Mouse (Mus musculus) heart, embryonic 11.5 days (tissue): ENCODE measurements at regions not wholly inside any gene's neighbourhood (a gene's known extent, or its start where the extent isn't known, plus 50 kb on each side); places are given as distances from the start of the nearest gene placed in this dataset.

Source experiments
- ATAC-seq: fragments of 200-750 bp; cut with Nextera tagmentation; replicated peaks from 2 replicates; pipeline ENCODE4 v1.8.0; 2017; ENCODE audit warnings: moderate library complexity; ENCODE audit not compliant: insufficient number of reproducible peaks, low FRiP score, low TSS enrichment
- H3K27ac ChIP-seq: fragments of 300-500 bp; sonication (generic); 2 replicates; pipeline ENCODE4 v1.5.1; 2014; ENCODE audit warnings: mild to moderate bottlenecking, low read depth, low read length
- H3K27me3 ChIP-seq: fragments of 300-500 bp; sonication (generic); 2 replicates; pipeline ENCODE4 v1.6.1; 2014; ENCODE audit warnings: mild to moderate bottlenecking, low read length, mixed read lengths; ENCODE audit not compliant: control insufficient read depth, insufficient read depth
- H3K36me3 ChIP-seq: fragments of 300-500 bp; sonication (generic); 2 replicates; pipeline ENCODE4 v1.6.1; 2014; ENCODE audit warnings: mild to moderate bottlenecking, low read length, moderate library complexity, mixed read lengths; ENCODE audit not compliant: control insufficient read depth, insufficient read depth
- H3K4me1 ChIP-seq: fragments of 300-500 bp; sonication (generic); 2 replicates; pipeline ENCODE4 v1.6.1; 2014; ENCODE audit warnings: low read length; ENCODE audit not compliant: control insufficient read depth, insufficient read depth
- H3K4me2 ChIP-seq: fragments of 300-500 bp; sonication (generic); 2 replicates; pipeline ENCODE4 v1.6.1; 2014; ENCODE audit warnings: mild to moderate bottlenecking, moderate library complexity
- H3K4me3 ChIP-seq: fragments of 300-500 bp; sonication (generic); 2 replicates; pipeline ENCODE4 v1.5.1; 2014; ENCODE audit warnings: low read depth, low read length
- H3K9ac ChIP-seq: fragments of 300-500 bp; sonication (generic); 2 replicates; pipeline ENCODE4 v1.6.1; 2014; ENCODE audit warnings: mild to moderate bottlenecking, low read depth, low read length, moderate library complexity
- H3K9me3 ChIP-seq: fragments of 300-500 bp; sonication (generic); replicated peaks from 2 replicates; pipeline ENCODE4 v1.6.1; 2016; ENCODE audit warnings: low read length; ENCODE audit not compliant: control insufficient read depth
- WGBS: fragments of 180-500 bp; shearing (Covaris S2); extraction: QIAGEN DNeasy Blood & Tissue Kit; methylation state at CpG from one replicate; pipeline ENCODE4 v1.1.7; 2014; ENCODE audit not compliant: insufficient replicate concordance; 5-methylcytosine and 5-hydroxymethylcytosine counted together

GRCm38 (mm10) chr19:20035223-20035622, 355.5 kb downstream of the Anxa1 start:
- no peaks in the 10 kb centered on the region for H3K27me3 ChIP-seq
- 86% methylated on average over 3 of the region's 3 CpGs for whole genome bisulfite sequencing
- no peaks in the 10 kb centered on the region for H3K4me1 ChIP-seq
- no peak overlapping the region for H3K9ac ChIP-seq
- no peaks in the 10 kb centered on the region for H3K36me3 ChIP-seq
- H3K4me3 ChIP-seq, result no peak overlapping the region
- H3K4me2 ChIP-seq, result no peak overlapping the region
- ATAC-seq, result no peak
- no peaks in the 10 kb centered on the region for H3K9me3 ChIP-seq
- no peak overlapping the region for H3K27ac ChIP-seq

DNA sequence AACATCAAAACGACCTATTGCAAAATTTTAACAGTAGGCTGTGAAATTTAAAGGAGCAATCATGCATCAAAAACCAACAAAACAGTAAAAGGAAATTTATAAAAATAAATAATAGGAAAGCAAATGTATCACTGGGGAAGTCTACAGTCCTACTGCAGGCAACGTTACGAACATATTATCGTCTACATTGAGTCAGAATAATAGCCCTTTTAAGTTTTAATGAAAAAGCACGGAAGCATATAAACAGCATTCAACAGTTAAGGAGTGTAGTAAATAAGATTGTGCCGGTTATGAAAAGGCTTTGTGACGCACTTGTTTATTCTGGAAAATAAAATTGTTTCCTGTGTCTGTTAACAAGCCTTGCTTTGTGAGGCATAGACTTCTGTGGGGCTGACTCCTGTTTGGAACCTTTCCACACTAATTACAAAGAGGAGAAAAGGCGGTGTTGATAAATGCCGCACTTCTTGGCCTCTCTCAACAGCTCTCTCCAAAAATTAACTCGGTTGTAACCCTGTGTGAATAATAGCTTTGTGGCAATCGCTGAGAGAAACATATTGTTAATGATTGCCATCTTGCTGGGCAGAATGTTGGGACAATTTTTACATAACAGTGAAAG, 363.0 kb downstream of the Anxa1 start:
- no peaks in the 10 kb centered on the region for H3K9me3 ChIP-seq
- 69% methylated on average over 11 of the region's 11 CpGs for WGBS
- H3K4me2 ChIP-seq, result no peak overlapping the region
- H3K36me3 ChIP-seq, result no peaks in the 10 kb centered on the region
- no peaks in the 10 kb centered on the region for H3K27me3 ChIP-seq
- H3K4me3 ChIP-seq, result no peak overlapping the region
- H3K9ac ChIP-seq, result no peak overlapping the region
- no peak overlapping the region for H3K27ac ChIP-seq
- H3K4me1 ChIP-seq, result no peaks in the 10 kb centered on the region
- no peak for ATAC-seq

GRCm38 (mm10) chr19:20014114-20014513, 376.6 kb downstream of the Anxa1 start:
- H3K27ac ChIP-seq, result no peak overlapping the region
- H3K4me1 ChIP-seq, result no peaks in the 10 kb centered on the region
- no peak for ATAC-seq
- H3K36me3 ChIP-seq, result no peaks in the 10 kb centered on the region
- H3K4me2 ChIP-seq, result no peak overlapping the region
- H3K9me3 ChIP-seq, result no peaks in the 10 kb centered on the region
- H3K27me3 ChIP-seq, result no peaks in the 10 kb centered on the region
- 83% methylated on average over 4 of the region's 4 CpGs for WGBS
- H3K4me3 ChIP-seq, result no peak overlapping the region
- H3K9ac ChIP-seq, result no peak overlapping the region

- Histone ChIP-seq H3K27ac (no peak overlapping the region), H3K4me3 (no peak overlapping the region), H3K27me3 (no peaks in the 10 kb centered on the region), H3K4me1 (no peaks in the 10 kb centered on the region), H3K4me2 (no peak overlapping the region), H3K9me3 (no peaks in the 10 kb centered on the region), H3K9ac (no peak overlapping the region), H3K36me3 (no peaks in the 10 kb centered on the region)
- WGBS, result 75% methylated on average over 12 of the region's 12 CpGs
- ATAC-seq, result no peak
These were observed 380.8 kb downstream of the Anxa1 start for GRCm38 (mm10) chr19:20009801-20010441.

DNA sequence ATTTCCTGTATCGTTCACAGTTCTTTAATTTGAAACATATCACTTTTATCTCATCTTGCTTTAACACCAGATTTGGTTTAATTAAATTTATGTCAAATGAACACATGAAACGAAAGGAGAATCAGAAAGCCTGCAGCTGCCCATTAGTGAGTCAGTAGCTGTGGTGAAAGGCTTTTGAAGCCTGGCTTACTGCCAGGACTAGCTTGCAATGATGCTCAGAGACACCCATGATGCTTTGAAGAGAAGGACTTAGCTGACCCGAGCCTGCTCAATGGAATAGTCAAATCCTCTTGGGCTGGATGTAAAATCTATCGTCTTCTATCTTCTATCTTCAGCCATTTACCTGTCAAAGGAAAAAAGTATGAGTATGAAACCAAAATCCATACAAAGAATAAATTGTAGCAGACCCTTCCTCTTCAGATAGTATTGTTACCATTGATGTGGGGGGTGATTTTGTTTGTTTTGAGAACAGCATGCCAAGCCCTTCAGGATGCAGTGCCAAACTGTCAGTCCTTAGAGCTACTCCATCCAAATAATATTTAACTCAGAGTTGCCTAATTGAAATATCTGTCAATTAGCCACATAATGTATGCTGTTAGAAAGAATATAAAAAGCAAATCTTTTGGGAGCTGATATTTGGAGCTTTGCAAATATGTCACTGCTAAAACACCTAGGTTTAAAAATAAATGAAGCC, 384.7 kb downstream of the Anxa1 start:
- WGBS, result 66% methylated on average over 4 of the region's 4 CpGs
- no peaks in the 10 kb centered on the region for H3K4me1 ChIP-seq
- H3K36me3 ChIP-seq, result no peaks in the 10 kb centered on the region
- H3K27ac ChIP-seq, result no peak overlapping the region
- H3K27me3 ChIP-seq, result no peaks in the 10 kb centered on the region
- no peak overlapping the region for H3K4me2 ChIP-seq
- no peak overlapping the region for H3K4me3 ChIP-seq
- no peak for ATAC-seq
- H3K9me3 ChIP-seq, result no peaks in the 10 kb centered on the region
- H3K9ac ChIP-seq, result no peak overlapping the region

DNA sequence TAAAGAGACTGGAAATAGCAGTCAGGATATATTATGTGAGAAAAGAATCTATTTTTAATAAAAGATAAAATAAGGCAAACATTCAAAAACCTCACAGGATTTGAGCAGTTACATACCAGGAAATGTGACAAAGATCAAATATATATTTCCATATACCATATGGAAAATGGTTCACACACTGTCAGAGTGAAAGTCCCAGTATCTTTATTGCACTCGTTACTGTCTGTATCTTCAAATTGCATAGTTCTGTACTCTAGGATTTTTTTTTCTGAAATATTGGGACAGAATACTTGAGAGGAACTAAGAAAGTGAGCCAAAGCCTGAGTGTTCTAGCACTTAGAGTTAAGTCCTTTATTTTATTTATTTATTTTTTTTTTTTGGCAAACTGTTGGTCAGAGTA, 403.5 kb downstream of the Anxa1 start:
- H3K27ac ChIP-seq, result no peak overlapping the region
- H3K4me3 ChIP-seq, result no peak overlapping the region
- H3K36me3 ChIP-seq, result no peaks in the 10 kb centered on the region
- H3K9ac ChIP-seq, result no peak overlapping the region
- H3K4me2 ChIP-seq, result no peak overlapping the region
- no peaks in the 10 kb centered on the region for H3K27me3 ChIP-seq
- 81% methylated on average over 1 of the region's 1 CpGs for WGBS
- ATAC-seq, result no peak
- no peaks in the 10 kb centered on the region for H3K9me3 ChIP-seq
- H3K4me1 ChIP-seq, result no peaks in the 10 kb centered on the region

DNA sequence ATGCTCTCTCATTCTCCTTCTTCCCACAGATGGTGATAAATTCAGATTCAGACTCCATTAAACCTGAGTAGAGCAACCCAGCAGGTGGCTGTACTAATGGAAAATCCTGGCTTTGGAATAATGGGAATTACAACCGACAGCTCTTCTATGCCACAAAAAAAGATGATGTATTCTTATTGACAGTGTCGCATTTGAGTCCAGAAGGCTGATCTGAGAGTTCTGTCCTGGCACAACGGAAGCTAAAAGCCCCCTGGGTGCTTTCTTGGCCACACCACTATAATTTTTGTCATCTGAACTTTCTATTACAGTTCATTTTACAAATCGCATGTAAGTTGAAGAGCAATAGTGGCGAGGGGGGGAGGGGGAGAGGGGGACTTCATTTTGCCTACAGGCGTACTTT, 411.9 kb downstream of the Anxa1 start:
- no peaks in the 10 kb centered on the region for H3K9me3 ChIP-seq
- H3K27ac ChIP-seq, result no peak overlapping the region
- ATAC-seq, result no peak
- no peaks in the 10 kb centered on the region for H3K4me1 ChIP-seq
- no peak overlapping the region for H3K4me3 ChIP-seq
- no peak overlapping the region for H3K9ac ChIP-seq
- no peaks in the 10 kb centered on the region for H3K36me3 ChIP-seq
- WGBS, result 79% methylated on average over 6 of the region's 6 CpGs
- no peak overlapping the region for H3K4me2 ChIP-seq
- H3K27me3 ChIP-seq, result no peaks in the 10 kb centered on the region

- H3K4me3 ChIP-seq, result no peak overlapping the region
- H3K27ac ChIP-seq, result no peak overlapping the region
- H3K9ac ChIP-seq, result no peak overlapping the region
- H3K9me3 ChIP-seq, result no peaks in the 10 kb centered on the region
- H3K4me1 ChIP-seq, result no peaks in the 10 kb centered on the region
- no peak overlapping the region for H3K4me2 ChIP-seq
- H3K36me3 ChIP-seq, result no peaks in the 10 kb centered on the region
- 47% methylated on average over 9 of the region's 9 CpGs for WGBS
- no peak for ATAC-seq
- H3K27me3 ChIP-seq, result no peaks in the 10 kb centered on the region
These were observed 413.0 kb downstream of the Anxa1 start for GRCm38 (mm10) chr19:19977609-19978259.
